Mouse (Mus musculus) adrenal gland, postnatal 14 days (tissue): Measurements from ENCODE around the gene Igf1r. TPM values are rescaled to one million over a fixed set of nuclear protein-coding genes. Genes with fewer than 3 reads are reported as not detected.
"Not testable (repeated sequence)": the region's sequence is repeated elsewhere in the genome, so short reads cannot be mapped to it uniquely, and the experiment has no call there.

Experiments
- DNase-seq: peaks from one replicate; pipeline ENCODE4 v3.0.0; 2021; ENCODE audit warnings: mixed read lengths
- total RNA-seq: library from RNA; stranded (reverse); gene quantifications from 2 replicates; pipeline ENCODE4 v1.2.3, GENCODE M21; 2021

Igf1r gene
- total RNA-seq, 1 experiment from 2014 or later: 83.6 TPM

DNA sequence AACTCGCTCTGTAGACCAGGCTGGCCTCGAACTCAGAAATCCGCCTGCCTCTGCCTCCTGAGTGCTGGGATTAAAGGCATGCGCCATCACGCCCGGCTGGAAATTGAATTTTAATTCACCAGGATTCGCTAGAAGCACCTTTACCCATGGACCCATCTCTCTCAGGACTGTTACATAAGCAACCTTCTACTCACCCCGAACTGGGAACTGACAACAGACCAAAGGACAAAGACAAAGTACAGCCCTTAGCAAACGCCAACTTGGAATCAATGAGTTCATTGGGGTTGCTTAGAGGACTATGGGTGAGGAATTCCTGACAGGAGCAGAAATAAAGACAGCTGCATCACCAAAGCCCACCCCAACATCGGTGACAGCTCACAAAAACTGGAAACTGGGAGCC lies 320.0 kb downstream of the Igf1r start:
- no peak for DNase-seq

DNA sequence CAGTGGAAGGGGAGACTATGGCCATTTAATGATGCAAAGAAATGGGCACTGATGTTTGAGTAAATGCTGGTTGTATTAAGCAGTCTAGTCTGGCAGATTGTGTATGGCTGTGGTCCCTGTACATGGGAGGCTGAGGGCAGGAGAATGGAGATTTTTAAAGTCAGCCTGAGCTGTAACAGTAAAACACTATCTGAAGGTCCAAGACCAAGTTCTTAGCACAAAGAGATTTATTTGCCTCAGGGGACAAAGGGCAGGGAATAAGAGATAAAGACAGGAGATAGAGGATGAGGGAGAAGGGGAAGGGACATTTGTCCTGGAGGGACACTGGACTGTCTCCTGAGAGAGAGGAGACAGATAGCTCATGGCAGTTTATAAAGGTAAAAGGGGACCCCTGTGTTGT lies 320.9 kb downstream of the Igf1r start, which contains the start of gene Fam169b:
Fam169b (plus strand) TSS at position 325 of the 400 bp plus-strand sequence.
- DNase-seq: no peak

DNA sequence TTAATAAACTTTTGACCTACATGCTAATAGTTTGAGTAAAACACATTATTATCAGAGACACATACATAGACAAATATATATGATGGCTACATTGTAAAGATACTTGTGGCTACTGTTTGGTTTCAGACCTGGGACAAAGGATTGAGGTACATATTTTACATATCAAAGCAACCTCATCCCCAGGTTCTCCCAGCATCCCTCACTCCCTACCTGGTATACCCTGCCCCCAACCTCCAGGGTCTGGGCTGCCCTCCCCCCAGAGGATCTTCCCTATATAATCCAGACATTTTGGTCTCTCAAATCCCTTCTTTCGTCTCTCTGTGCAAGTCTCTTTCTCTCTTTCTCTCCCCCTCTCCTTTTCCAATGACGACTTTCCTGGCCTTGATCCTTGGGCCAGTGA lies 321.6 kb downstream of the Igf1r start:
- DNase-seq: no peak

DNA sequence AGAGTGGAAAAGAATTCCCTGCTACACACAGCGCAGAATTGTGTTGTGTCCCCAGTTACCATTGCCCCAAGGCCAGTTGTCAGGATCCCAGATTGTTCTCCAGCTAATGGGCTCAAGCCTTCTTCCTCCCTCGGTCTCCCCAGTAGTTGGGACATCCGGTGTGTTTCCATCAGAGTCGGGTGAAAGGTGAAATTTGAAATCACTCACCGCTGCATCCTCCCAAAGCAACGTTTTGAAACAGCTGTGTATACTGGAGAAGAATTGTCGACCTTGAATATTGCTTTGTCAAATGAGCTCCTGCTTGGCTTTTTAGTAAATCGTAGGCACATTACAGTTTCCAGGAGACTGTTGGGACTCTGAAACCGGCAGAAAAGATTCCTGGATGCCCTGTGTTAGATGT lies 322.3 kb downstream of the Igf1r start:
- DNase-seq: no peak

DNA sequence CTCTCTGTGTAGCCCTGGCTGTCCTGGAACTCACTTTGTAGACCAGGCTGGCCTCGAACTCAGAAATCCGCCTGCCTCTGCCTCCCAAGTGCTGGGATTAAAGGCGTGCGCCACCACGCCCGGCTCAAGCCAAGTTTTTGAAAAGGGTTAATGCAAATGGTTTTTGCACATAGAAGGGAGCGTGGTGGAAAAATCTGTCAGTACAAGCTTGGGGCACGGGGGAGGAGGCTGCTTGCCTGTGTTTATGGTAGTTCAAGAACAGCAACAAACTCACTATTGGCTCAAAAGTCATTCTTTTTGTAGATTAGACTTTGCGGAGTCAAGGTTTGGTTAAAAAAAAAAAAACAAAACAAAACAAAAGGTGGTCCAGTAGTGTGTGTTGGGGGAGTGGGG lies 322.8 kb downstream of the Igf1r start:
- DNase-seq: not testable (repeated sequence)

DNA sequence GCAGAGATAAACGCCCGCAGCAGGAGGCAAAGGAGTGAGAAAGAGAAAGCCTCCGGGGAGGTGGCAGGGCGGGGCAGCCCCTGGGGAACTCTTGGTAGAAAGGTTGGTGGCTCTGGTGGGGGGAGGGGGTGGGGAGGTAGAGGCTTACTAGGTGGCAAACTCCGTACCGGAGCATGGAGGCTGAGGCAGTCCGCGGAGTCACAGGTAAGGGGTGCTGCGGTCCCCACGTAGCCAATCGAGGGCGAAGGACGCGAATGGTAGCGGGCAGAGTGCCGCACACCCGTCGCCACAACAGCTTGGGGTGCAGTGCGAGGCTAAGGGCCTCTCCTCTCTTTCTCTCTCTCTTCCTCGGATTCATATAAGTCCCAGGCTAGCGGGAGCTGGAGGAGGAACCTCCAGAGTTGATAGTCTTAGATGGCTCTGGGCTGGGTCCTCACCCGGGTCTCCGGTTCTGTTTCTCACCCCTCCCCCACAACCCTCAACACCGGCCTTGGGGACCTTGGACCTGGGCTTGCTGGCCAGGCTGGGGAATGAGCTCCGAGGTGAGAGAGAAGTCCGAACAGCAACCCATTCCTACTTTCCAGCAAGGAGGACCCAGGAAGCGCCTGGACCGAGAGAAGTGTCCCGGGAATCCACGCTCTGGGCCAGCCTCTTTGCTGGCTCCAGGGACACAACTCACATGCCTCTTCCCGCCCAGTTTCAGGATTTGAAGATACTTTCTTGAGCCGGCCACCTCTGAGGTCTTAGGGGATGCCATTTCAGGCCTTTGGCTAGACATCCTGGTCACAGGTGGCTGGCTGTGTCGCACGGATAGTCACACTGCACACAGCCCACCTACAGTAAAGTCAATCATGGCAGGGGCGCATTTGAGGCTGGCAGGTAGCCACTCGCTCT lies 323.5 kb downstream of the Igf1r start:
- DNase-seq: peak; percentile 41

DNA sequence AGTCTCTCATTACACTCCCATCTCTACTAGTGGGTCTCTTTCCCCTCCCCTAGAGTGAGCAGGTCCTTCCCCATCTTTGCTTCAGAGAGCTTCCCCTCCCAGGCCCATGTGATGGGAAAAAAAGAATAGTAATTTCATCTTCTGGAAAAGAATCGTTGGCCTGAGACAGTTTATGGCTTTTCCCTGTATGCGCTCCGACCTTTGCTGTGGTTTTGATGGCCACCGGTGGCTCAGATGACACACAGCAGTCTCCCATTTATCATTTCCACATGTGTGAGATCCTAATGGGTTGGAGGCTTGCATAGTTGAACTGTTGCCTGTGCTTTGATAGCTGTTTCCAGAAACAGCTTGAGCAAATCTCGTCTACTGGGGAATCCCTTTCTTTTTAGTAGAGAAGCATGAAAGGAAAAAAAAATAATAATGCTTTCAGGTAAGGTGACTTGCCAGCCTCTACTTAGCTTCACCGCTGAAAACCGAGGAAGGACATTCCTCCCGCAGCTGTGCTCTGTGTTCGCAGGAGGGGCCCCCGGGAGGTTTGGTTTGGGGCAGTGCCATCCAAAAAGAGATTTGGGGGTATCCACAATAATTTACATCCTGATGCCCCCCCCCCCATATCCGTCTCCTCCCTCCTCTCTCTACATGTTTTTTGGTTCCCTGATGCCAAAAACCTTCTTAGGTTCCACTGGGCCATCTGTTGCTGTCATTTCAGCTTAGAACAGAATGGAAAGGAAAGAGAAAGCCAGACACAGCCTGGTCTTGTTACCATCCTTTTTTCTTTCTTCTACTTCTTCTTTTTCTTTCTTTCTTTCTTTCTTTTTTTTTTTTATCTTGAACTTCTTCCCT lies 324.6 kb downstream of the Igf1r start:
- DNase-seq: no peak

DNA sequence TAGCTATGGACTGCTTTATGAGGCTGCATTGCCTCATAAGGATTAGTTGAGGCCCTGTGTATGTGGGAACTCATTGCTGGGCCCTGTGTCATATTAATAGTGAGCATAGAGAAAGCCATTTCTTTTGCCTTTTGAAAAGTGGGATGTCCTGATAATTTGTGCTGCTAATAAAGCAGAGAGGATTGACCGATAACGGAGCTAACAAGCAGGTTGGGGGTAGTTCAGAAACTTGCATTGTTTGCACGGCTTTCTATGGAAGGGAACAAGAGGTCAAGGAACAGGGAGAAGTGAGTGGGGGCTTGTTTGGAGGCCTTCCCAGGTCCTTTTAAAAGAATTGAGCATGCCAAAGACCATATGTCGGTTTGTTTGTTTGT lies 325.3 kb downstream of the Igf1r start:
- DNase-seq: no peak

DNA sequence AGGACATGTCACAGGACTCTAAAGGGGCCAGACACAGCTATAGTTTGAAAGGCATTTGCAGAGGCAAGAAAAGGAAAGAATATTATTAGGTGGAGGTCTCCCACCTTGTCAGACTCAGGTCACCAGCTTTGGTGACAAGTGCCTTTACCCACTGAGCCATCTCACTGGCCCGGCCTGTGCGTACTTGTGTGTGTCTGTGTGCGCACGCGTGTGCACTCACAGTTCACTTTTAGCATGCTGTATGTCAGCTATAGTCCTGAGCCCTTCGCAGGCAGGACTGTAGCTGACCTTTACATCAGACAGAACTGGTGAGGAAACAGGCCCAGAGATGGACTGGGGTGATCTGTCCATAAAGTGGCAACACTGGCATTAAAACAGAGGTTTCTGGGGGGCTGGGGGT lies 325.8 kb downstream of the Igf1r start:
- DNase-seq: no peak

DNA sequence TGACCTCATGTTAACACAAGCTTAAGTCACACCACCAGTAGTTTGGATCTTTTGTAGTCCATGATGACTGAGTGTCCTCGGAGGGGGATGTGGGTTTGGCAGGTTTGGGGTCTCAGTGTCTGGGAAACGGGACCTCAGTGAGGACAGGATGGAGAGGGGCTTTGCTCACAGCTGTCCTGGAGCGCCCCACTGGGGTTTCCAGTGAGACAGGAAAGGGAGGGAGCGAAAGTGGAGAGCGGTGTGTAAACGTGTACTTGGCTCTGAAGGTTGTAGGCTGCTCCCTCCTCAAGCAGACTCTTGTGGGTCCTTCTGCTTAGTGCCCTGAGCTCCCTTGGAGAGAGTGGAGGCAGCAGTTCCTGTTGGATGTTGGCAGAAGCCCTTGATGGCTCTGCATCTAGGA lies 326.3 kb downstream of the Igf1r start:
- DNase-seq: no peak

DNA sequence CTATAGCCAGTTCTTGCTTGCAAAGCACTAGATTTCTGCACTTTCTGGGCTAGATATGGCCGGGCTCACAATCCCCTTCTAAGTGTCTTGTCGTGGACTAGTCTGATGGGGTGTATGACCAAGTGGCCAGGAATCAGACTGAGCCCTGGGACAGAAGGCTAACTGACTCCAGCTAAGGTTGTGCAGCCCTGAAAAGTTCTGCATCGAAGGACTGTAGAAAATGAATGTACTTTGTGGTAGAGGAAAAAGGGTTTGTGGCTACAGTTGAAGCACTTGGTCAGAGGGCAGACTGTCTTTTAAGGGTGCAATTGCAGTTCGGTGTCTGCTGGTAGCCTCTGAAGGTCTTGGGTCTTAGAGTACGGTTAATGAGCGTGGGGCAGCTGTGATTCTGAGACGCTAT lies 326.9 kb downstream of the Igf1r start:
- DNase-seq: no peak

DNA sequence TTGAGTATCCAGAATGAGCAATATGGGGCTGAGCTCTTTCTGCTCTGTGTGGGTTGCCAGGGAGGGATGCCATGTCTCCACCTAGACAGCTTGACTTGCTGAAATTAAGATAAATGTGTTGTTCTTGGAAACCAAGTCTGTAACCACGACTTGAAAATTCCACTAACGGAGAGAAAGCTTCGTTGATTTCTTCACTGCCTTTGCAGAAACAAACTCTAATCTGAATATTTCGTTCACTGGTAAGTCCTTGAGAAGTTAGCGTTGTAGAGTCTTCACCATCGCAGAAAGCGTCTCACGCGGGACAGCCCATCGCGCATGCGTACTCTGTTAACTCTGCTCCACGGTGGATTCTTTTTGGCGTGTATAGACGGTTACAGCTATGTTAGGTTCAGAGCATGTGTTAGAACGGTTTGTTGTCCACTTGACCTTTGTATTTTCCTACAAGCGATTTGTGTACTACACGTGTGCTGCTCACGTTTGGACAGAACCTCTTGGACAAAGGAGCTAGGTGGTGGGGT lies 327.8 kb downstream of the Igf1r start:
- DNase-seq: no peak

DNA sequence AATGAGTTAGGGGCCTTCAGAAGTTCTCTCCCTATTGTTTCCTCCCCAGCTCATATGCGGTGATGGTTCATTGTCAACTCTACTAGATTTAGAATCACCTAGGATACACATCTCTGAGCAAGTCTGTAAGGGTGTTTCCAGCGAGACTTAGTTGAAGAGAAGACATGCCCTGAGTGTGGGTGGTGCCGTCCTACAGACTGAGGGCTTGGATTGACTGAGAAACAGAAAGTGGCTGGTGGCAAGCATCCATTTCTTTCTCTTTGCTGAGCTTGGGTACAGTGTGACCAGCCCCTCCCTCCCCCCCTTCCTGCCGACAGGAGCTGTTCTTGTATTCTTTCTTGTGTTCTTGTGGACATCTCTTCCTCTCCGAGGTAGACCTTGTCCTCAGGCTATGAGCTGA lies 328.7 kb downstream of the Igf1r start:
- DNase-seq: no peak

DNA sequence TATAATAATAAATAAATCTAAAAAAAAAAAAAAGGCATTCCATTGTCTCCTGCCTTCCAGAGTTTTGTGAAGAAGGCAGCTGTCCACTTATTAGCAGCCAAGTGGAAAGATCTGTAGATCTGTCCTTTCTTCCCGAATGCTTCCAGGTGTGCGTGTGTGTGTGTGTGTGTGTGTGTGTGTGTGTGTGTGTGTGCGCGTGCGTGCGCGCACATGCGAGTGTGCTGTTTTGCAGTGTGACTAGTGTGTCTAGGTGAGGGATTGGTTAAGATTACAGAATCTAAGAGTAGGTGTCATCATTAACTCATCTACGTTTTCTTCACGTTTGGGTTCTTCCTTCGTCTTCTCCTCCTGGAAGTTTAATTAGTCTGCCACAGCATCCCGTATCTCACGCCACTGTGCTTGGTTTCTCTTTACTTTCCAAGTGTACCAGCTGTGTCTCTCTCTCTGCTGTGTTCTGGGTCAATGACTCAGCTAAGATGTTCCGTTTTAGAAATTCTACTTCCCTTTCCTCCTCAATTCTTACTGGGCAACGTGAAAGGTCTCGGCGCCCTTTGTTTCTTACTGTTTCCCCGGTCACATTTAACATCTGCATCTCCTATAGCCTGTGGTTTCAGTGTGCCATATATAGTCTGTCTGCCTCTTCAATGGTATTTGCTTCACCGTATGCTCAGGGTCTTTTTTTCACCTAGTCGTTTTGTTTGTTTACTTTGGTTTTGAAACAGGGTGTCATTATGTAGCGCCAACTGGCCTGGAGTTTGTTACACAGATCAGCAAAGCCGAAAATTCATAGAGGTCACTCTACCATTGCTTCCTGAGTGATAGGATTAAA lies 329.9 kb downstream of the Igf1r start:
- DNase-seq: no peak

DNA sequence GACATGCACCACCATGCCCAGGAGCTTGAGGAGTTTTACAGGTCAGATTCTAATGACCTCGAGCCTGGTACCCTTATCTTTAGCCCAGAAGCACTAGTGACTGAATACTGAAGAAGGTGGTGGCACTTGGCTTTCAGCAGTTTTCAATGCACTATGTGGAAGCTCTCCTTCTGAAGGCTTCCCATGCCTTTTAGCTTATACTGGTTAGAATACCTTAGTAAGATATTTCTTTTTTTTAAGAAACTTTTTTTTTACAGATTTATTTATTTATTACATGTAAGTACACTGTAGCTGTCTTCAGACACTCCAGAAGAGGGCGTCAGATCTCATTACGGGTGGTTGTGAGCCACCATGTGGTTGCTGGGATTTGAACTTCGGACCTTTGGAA lies 330.5 kb downstream of the Igf1r start:
- not testable (repeated sequence) for DNase-seq

Other genes with a start within 250 kb of the Igf1r start
- gene Synm, start 193.1 kb upstream of the Igf1r start, total RNA-seq: 8.9 and 10.2 TPM in 2 replicates